Mouse (Mus musculus): Measurements from ENCODE around the gene Eif2b2.

- TF ChIP-seq USF1 (IDR thresholded peaks at IDR 0.05; ENCODE audit: low read depth) (no peak), POLR2A (IDR thresholded peaks at IDR 0.05; ENCODE audit: insufficient read length, low read depth) (no peak)
Observed at GRCm38 (mm10) chr12:85262489-85262888, 43.2 kb downstream of the Eif2b2 start.

Data from myocyte (in vitro differentiated cells).